Mouse (Mus musculus) kidney, adult 2 months (tissue): Measurements from ENCODE around the gene Zfand5.

Source experiments
- CTCF ChIP-seq: fragments of 200-500 bp; conservative IDR thresholded peaks from 2 replicates; pipeline ENCODE4 v1.5.1; 2011; ENCODE audit warnings: low read depth, mild to moderate bottlenecking, control low read depth, low read length, moderate library complexity, mixed read lengths; ENCODE audit not compliant: insufficient read depth, insufficient read length
- POLR2A ChIP-seq: fragments of 200-500 bp; IDR thresholded peaks from one replicate; pipeline ENCODE4 v1.6.1; 2011; ENCODE audit warnings: low read depth, low read length, control low read depth

GRCm38 (mm10) chr19:21260280-21260679, 11.8 kb upstream of the Zfand5 start:
- TF ChIP-seq CTCF, result no peak
- no peak for TF ChIP-seq POLR2A
